Mouse (Mus musculus) testis, postnatal 10 days (tissue): ENCODE measurements at regions not wholly inside any gene's neighbourhood (a gene's known extent, or its start where the extent isn't known, plus 50 kb on each side); places are given as distances from the start of the nearest gene placed in this dataset.

ENCODE experiments used
- DNase-seq: peaks from one replicate; pipeline ENCODE4 v3.0.0; 2021; ENCODE audit warnings: low spot score

DNA sequence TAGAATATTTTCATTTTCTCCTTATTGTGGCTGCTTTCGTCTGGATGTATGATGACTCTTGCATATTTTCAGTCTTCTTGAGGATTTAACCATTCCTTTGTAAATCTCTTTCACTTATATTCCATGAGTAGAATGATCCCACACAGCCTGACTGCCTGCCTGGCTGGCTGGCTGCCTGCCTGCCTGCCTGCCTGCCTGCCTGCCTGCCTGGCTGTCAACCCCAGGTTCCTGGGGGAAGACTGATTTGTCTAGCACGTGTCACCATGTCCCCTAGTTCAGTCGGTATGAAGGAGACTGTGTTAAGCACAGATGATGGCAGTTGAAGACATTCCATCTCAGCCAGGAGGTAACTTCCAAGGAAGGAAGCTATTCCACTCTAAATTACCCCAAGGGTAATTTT lies 370.8 kb downstream of the Nkx6-1 start:
- DNase-seq, result no peak

DNA sequence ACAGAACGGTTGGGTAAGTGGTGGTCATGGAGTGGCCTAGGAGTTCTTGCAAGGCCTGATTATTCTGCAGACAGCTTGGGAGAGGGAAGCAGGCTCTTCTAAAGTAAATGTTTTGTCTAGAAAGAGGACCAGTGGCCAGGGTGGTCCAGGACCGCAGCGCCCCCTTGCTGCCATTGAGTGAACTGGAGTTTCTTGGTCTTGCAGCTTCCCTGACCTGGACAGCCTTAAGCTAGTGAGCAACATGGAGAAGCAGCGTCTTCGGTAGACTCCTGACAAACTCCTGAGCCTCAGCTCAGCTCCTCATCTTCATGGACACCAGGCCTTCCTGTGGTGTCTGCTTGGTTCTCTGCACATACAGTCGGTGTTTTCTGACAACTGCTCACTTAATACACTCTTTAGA lies 376.4 kb downstream of the Nkx6-1 start:
- DNase-seq, result peak; percentile 78

DNA sequence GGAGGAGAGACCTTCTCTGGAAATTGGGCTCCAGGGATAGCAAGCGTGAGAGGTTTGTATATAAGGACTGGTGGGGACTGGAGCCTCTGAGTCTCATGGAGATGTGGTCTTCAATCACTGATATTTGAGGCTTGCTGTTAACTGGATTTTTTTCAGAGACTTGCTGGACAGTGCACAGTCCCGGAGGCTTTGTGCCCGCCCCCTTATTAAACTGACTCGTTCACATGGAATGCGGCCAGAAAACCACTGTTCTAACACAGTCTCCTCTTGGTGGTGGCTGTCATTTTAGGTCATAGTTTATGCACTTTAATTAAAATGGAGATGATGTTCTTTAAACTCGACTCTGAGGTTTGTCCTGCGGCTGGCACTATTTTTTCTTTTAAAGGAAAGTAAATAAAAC lies 378.9 kb downstream of the Nkx6-1 start:
- DNase-seq, result no peak

DNA sequence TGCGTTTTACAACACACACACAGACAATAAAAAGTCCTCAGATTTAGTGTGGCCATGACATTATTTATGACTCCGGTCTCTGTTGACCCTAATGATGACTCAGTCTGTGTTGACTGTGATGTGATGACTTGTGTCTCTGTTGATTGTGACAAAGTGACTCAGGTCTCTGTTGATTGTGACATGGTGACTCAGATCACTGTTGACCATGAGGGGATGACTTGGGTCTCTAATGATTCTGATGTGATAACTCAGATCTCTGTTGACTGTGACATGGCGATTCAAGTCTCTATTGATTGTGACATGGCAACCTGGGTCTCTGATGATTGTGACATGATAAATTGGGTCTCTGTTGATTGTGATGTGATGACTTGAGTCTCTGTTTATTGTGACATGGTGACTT lies 405.0 kb downstream of the Gpat3 start:
- DNase-seq, result no peak

DNA sequence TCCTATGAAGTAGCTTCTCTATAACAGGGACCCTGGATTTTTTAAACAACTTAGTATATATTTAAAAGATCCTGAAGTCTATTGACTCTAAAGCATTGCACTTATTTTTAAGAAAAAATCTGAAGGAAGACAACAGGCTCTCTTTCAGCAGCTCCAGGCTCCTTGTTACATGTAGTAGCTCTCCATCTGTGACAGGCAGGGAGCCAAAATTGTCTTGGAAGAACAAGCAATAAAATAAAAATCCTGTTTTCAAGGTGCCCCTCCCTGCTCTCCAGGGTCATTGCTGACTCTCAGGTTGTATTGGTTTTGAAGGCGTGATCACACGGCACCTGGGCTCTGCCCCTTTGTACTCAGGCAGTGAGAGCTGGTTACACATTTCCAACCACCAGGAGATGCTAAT lies 397.1 kb downstream of the Gpat3 start:
- no peak for DNase-seq

DNA sequence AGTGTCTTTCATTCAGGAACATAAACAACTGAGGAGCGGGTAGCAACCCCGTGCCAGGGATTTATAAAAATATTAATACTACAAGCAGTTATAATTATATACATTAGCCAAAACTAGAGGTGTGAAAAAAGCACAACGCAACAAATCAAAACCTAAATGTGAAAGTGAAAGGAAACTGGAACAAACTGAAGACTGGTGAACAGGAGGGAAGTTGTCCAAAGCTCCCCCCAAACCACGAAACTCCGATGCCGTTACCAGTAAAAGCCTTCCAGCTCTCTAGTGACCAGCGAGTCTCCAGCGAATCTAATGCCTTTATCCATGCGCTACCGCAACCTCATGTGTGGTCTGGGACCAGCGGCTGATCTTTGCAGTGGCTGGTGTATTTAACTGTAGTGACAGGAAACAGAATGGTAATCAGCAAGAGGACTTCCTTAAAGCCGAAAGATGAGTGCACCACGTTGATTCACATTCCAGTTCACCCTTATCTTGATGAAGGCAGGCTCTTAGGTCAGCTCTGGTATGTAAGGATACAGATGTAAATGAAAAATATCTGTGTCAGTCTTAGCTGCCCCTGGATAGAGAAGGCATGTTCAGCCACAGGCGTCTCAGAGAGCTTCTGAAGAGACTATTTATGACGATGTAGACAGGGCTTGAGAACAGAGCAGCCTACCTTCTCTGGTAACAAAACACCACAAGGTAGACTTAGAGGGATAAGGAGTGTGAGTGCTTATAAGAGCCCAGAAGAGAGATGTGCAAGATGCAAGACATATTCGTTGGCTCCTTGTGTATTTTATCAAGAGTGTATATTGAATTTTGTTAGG lies 394.0 kb downstream of the Gpat3 start:
- DNase-seq, result no peak

DNA sequence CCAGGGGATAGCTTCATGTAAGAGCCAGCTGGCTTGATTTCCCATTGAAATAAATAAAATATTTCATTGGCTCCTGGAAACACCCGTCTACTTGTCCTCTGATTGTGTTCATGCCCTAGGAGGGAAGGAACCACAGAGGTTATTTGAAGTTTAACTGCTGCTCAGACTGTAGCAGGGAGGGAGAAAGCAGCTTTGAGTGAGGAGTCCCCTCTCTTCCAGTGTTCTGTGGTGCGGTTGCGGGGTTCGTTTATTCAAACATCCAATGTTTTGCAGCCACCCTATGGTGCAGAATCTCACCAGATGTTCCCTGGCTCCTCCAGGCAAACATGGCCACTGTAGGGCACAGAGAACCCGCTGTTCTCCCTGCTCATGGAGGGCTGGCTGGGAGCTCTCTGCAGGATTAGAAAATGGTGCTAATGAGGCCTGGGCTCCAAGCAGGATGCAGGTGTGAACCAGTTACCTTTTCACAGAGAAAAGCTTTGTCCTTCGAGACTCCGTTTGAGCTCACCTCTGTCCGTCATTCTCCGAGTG lies 390.7 kb downstream of the Gpat3 start:
- no peak for DNase-seq

DNA sequence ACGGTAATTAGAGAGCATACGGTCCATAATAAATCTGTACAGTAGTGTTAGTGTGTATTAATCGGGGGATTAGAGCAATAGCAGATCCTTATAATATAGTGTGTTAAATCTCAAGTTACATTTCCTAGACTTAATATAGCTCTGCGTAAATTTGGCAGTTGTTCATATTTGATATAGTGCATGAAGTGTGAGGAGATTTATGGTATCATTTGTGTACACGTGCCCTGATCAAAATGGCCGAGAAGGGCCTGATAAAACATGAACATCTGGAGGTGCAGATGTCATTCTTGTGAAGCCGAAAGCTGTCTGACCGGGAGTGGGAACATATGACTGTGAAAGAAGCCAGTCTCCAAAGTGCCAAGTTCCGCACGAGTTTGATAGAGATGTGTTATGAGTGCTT lies 376.9 kb downstream of the Gpat3 start:
- no peak for DNase-seq

DNA sequence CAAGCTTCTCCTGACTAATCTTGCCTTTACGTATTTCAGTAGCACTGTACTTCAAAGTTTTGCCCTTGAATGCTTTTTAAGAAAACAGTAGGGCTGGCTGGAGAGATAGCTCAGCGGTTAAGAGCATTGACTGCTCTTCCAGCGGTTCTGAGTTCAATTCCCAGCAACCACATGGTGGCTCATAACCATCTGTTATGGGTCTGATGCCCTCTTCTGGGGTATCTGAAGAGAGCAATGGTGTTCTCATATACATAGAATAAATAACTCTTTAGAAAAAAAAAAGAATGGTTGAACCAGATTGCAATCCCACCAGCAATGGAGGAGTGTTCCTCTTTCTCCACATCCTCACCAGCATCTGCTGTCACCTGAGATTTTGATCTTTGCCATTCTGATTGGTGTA lies 372.6 kb downstream of the Gpat3 start:
- DNase-seq, result no peak

DNA sequence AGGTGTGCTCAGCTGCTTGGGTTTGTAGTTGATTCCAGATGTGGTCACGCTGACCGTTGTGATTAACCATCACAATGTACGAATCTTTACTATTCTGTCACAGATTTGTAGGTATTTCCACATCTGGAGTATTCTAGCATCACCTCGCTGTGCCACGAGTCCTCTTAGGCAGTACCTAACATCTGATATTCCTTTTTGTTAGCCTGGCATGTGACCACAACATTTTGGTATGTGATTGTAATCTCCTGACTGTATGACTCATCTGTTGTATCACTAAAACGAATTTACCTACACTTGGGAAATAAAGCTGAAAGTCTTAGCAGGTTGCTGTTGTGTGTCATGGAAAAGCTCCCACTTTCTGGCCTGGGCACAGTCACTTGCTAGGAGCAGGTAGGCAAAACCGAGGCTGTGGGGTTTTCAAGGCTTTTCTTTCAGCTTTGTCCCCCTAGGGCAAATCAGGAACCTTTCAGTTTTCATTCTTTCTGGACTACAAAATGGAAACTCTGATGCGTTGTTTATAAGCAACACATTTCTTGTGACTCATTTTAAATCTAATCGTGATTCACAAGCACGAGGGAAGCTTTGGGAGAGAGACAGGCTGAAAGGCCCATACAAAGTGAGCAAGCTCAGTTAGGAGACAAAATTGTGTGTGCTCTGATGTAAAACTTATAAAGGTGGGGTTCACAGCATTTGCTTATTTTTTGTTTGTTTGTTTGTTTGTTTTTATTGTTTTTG lies 371.5 kb downstream of the Gpat3 start:
- DNase-seq, result no peak

DNA sequence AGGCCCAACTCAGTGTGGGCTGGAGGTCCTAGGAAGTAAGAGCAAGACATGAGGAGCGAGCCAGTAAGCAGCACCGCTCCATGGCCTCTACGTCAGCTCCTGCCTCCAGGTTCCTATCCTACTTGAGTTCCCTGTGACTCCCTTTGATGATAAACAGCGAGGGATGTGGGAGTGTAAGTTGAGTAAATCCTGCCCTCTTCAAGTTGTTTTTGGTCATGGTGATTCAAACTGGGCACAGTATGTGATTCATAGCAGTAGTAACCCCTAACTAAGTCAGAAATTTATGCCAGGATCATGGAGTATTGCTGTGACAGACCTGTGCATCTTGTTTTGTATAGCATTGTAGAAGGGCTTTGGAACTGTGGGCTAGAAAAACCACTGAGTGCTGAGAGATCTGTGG lies 366.5 kb downstream of the Gpat3 start:
- DNase-seq, result no peak

DNA sequence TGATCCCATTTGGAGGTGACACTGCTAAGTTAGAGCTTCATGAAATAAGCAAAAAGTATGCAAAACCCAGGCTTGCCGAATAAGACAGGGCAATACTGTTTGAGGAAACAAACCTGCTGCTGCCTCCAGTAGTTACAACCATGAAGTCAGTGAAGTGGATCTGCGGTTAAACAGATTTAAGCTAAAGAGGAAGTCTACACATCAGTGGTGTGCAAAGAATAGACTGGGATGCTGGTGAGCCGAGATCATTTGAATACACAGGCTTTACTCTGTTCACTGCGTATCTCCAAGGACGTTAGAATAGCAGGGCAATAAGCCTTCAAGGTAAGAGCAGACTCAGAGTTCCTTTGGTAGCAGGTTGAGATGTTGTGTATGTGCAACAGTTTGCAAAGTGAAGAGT lies 362.6 kb downstream of the Gpat3 start:
- no peak for DNase-seq

DNA sequence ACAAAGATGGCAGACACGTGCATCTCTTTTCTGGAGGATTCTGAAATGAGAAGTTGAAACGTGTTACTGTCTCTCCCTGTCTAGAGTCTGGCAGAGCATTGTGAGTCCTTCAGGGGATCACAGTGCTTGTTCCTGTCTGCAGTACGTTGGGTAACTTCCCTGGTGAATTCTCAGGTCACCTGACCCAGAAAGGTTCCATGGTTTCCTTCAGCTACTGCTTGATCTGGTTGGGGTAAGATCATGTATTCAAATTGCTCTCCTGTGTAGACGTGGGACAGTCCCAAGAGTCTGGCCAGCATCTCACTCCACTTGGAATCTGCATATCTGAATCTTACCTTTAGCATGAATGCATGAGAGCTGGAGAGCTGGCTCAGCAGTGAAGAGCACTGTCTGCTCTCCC lies 350.0 kb downstream of the Gpat3 start:
- no peak for DNase-seq

DNA sequence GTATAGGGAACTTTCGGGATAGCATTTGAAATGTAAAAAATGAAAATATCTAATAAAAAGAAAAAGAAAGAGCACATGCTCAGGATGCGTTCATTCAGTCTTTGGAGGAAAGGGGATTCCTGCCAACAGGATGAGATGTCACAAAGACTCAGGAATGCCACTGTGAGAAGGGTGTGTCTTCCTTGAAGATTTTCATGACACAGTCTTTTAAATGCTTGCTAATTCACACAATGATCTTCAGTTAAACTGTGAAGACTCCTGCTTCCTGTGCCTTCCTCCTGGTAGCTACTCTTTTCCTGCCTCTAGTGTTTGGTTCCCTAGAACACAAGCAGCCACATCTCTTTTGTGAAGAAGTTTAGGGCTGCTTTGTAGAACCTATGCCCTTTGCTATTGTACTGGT lies 345.5 kb downstream of the Gpat3 start:
- no peak for DNase-seq

DNA sequence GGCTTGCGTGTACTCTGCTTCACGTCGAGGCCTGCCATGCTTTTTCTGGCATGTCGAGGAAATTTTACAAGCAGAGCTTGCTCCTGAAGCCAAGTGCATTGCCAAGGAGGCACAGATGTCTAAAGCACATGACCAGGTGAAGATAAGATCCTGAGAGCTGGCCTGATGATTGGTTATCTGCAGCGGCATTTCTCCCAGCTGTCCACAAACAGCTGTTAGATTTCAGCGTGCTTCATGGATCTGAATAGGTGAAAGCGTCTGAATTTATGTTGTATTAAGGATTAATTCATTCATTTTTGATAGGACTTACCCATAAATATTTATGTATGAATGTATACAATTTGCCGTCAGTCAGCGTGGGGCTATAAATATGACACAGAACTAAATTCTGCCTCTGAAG lies 327.7 kb downstream of the Gpat3 start:
- no peak for DNase-seq

DNA sequence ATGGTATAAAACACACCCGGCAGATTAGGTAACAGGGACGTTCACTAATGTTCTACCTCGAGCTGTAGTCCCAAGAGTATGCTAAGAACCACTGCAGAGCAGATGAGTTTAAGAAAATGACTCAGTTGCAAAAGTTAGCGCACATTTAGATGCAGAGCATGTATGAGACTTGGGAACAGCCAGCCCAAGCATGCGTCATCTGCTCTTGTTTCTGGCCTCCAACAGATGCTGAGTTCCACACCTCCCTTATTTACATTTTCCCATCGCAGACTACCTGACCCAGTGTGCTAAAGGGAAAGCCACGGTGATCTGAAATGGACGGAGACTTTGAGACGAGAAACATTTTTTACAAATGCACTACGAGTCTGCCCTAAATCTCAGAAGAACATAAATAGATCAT lies 327.3 kb downstream of the Gpat3 start:
- no peak for DNase-seq

DNA sequence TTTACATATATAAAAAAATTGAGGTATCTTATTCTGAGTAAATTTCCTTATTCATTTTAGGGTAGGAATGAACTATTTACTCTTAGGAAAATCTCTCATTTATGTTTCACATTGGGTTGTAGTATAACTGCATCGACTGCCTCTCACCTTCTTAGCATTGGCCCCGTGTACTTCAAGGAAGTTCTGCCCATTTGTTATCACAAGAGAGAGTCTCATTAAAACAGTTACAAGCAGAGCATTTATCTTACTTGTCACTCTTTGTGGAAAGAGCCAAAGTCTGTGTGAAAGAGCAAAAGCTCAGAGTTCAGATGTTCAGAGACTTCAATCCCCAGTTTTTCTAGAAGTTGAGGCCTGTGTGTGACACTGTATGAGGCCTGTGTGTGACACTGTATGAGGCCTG lies 323.6 kb downstream of the Gpat3 start:
- no peak for DNase-seq

DNA sequence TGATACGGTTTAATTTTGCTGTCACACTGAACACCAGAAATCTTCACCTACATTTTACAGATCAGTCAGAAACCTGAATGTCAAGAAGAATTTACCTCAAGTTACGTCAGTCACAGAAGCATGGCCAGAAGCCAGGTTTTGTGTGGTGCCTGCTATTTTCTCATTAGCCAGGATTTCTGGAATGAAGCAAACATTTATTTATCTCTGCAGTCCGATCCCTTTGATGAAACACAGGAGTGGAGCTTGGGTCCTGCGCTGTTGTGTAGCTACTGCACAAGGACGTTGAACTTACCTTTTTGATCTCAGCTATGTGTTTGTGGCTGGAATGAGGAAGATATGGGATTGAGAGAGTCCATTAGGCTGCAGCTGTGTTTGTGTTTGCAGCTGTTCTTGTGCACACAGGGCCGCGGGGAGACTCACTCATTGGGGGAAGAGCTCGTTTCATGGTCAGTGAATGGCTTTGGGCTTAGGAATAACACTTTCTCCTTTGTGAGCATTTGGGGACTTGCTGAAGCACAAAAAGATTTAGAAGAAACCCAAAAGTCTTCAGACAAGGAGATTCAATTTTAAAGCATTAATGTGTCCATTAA lies 318.2 kb downstream of the Gpat3 start:
- no peak for DNase-seq

DNA sequence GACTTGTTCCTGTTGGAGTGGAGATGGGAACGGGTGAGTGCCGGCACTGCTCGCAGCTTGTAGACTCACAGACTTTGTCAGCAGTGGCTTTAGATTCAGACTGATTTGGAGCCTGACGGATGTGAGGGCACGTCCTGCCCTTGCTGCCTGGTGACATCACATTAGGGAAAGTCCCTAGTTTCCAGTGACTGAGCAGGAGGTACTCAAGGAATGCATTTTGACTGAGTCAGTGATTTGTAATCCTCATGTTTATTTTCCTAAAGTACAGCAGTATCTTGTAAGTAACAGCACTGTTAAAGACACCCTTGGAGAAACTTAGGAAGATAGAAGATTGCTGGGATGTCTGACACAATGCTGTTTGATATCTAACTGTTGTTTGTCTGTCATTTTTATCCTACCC lies 317.6 kb downstream of the Gpat3 start:
- DNase-seq, result no peak

DNA sequence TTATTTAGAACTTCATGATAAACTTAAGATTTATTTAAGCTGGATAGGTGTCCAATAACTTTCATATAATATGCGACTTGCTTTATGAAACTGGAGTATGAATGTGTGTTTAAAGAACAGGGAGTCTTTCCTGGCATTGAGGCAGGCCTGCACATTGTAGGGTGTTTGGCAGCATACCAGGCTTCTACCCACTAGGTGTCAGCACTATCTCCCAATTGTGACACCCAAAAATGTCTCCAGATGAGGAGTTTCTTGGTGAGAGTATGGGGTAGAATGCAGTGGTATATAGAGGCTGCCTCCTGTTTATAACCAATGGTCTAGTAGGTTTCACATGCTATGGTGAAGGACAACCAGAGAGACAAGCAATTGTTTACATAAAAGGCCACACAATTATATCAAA lies 311.9 kb downstream of the Gpat3 start:
- no peak for DNase-seq

DNA sequence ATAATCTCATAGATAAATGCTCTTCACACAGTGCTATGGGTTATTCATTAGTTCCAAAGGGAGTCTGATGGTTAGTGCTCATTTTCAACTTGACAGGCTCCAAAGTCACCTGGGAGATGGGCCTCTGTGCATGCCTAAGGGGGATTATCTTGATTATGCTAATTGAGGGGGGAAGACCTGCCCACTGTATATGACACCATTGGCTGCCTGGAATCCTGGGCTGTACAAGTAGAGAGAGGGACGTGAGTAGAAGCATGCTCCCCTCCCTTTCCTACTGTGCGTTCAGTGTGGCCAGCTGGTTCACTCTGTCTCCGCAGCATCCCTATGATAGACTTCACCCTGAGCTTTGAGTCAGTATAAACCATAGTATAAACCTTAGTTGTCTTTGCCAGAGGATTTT lies 300.8 kb downstream of the Gpat3 start:
- DNase-seq, result no peak

DNA sequence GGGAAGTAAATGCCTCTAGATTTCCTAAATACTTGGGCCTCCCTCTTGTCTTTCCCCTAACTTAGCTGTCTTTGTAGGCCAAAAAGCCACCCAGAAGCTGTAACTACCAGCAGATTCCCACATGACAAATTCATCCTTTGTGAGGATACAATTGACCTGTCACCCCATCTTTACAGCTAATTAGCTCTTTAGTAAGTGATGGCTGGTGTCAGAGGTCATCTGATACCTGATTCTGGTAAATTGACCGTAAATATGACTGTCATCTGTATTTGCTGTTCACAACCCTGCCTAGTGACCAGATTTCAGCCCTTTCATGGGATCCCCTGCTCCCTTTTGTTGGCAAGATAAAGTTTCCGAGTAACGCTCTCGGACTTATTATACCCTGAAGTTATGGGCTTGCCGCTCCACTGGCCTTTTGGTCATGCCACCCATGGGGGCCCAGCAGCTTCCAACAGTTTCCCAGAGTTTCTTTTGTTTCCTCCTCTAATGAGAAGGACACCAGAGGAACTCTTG lies 279.5 kb downstream of the Gpat3 start:
- no peak for DNase-seq

DNA sequence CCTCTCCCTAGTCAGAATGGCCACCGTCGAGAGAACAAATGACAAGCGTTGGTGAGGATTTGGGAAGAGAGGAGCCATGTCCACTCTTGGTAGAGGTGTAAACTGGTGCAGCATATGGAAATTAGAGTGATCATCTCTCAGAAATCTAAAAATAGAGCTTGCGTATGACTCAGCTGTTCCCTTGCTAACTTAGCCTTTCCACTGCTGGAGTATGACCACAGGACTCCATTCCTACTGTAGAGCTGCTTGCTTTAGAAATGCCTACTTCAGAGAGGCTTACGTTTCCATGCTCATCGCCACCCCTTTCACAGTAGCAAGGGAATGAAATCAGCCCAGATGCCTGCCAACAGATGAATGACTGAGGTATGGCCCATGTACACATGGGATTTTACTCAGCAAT lies 277.4 kb downstream of the Gpat3 start:
- no peak for DNase-seq
